Mouse (Mus musculus): ENCODE results near the gene Adrm1. TPM values are rescaled to one million over a fixed set of nuclear protein-coding genes. Genes with fewer than 3 reads are reported as not detected.

Adrm1 gene
- polyA plus RNA-seq (2015; fragmentation: Nextera tagmentation; extraction: Ambion mirVana), result 107 and 109 TPM in 2 replicates

DNA sequence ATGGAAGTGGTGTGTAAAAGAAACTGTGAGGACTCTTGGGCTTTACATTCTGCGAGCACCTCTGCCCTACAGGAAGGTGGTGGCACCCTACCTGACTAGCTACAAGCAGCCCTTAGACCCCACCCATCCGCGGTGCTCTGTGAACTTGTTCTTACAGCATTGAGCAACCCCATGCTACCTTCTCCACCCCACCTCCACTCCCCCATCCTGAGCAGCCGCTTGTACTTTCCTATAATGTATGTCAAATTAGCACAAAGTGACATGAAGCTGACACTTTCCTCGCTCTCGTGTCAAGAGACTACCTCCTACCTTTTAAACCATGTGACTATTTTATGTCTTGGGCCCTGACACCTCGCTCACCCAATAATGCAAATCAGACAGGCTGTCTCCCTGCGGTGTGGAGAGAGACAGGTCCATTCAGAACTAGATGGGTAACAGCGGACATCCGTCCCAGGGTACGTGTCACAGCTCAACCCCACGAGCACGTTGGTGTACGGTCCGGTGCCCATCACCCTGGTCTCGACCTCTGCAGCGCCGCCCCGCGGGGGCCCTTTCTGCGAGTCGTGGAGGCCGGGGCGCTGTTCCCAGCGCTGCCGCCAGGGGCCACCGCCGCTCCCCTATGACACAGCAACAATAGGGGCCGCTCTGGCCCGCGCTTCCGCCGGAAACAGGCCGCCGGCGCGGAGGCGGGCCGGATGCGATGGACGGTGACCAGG is at the start of gene Adrm1:
Gene Adrm1 (plus strand): TSS at position 680 of the 716 bp plus-strand sequence.
- peak; percentile 97 for ATAC-seq (ENCODE audit: insufficient read depth)
- peak within 1 kb of the TSS; percentile 97 for H3K4me3 ChIP-seq (replicated peaks)
- peaks cover 25% of the 10 kb centered on the region for H3K4me1 ChIP-seq (replicated peaks)
- H3K27ac ChIP-seq (replicated peaks), result peak within 1 kb of the TSS; percentile 93
- H3K4me2 ChIP-seq, result peak within 1 kb of the TSS; percentile 93
- no peaks in the 10 kb centered on the region for H3K9me3 ChIP-seq (replicated peaks)
- WGBS (ENCODE audit: insufficient replicate concordance), result 4% methylated on average over 41 of the region's 41 CpGs
- H3K36me3 ChIP-seq (replicated peaks), result peaks cover 32% of the 10 kb centered on the region
- H3K9ac ChIP-seq, result peak within 1 kb of the TSS; percentile 97
- H3K27me3 ChIP-seq, result no peaks in the 10 kb centered on the region

DNA sequence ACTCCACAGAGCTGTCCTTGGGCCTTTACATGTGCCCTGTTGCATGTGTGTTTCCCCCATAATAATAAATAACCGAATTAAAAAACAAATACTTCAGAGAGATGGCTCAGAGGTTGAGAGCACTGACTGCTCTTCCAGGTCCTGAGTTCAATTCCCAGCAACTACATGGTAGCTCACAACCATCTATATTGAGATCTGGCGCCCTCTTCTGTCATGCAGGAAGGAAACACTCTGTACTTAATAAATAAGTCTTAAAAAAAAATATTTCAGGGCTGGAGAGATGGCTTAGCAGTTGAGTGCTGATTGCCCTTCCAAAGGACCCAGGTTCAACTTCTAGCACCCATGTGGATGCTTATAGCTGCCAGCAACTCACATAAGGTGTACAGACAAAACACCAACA is 47.1 kb upstream of the Adrm1 start:
- no peak overlapping the region for H3K4me3 ChIP-seq (replicated peaks)
- H3K9ac ChIP-seq, result no peak overlapping the region
- WGBS (ENCODE audit: insufficient replicate concordance), result 58% methylated on average over 2 of the region's 2 CpGs
- no peak overlapping the region for H3K27ac ChIP-seq (replicated peaks)
- ATAC-seq (ENCODE audit: insufficient read depth), result no peak
- H3K4me1 ChIP-seq (replicated peaks), result peaks cover 36% of the 10 kb centered on the region
- H3K27me3 ChIP-seq, result no peaks in the 10 kb centered on the region
- no peak overlapping the region for H3K4me2 ChIP-seq
- H3K9me3 ChIP-seq (replicated peaks), result no peaks in the 10 kb centered on the region
- 0 out of 2 replicates have a peak, but pooled peaks cover 5% of the 10 kb centered on the region for H3K36me3 ChIP-seq (replicated peaks)

DNA sequence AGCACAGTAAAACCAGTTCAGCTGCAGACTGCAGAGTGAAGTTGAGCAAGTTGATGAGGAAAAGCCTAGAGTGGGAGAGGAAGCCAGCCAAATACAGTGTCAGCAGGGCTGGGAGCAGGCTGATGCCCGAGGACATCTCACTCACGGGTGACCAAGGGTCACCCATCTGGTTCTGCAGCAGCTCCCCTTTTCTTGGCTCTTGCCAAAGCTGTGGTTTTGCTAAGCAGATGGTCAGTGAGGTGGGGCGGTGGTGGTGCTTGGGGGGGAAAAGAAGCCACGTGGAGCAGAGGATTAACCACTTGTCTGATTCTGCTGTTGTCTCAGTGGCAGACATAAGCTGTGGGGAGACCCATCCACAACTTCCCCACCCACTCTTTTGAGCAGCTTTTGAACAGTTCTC is 45.1 kb upstream of the Adrm1 start:
- H3K4me3 ChIP-seq (replicated peaks), result no peak overlapping the region
- no peaks in the 10 kb centered on the region for H3K27me3 ChIP-seq
- no peak overlapping the region for H3K9ac ChIP-seq
- H3K36me3 ChIP-seq (replicated peaks), result 0 out of 2 replicates have a peak, but pooled peaks cover 5% of the 10 kb centered on the region
- no peak overlapping the region for H3K4me2 ChIP-seq
- no peak overlapping the region for H3K27ac ChIP-seq (replicated peaks)
- no peak for ATAC-seq (ENCODE audit: insufficient read depth)
- H3K9me3 ChIP-seq (replicated peaks), result no peaks in the 10 kb centered on the region
- peaks cover 19% of the 10 kb centered on the region for H3K4me1 ChIP-seq (replicated peaks)
- 24% methylated on average over 4 of the region's 4 CpGs for WGBS (ENCODE audit: insufficient replicate concordance)

DNA sequence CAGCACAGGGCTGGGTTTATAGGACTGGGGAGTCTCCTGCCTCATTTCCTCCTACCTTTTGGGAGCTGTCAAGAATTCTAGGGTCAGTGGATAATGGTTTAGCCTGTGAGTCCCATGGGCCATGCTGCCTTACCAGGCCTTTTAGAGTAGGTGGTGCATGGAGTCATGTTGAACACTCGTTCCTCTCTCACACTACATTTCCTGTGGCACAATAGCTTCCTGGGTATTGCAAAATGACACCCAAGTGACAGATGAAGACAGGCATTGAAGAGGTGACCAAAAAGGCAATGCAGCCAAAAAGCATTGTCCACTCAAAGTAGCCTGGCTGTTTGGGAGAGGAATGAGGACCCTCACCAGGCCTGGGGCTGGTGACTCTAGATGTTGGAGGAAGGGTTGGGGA is 43.6 kb upstream of the Adrm1 start:
- Histone ChIP-seq H3K27me3 (no peaks in the 10 kb centered on the region), H3K9me3 (replicated peaks) (no peaks in the 10 kb centered on the region), H3K4me2 (no peak overlapping the region), H3K36me3 (replicated peaks) (0 out of 2 replicates have a peak, but pooled peaks cover 5% of the 10 kb centered on the region), H3K4me3 (replicated peaks) (no peak overlapping the region), H3K9ac (no peak overlapping the region), H3K27ac (replicated peaks) (no peak overlapping the region), H3K4me1 (replicated peaks) (peaks cover 18% of the 10 kb centered on the region)
- no peak for ATAC-seq (ENCODE audit: insufficient read depth)
- WGBS (ENCODE audit: insufficient replicate concordance), result 33% methylated on average over 1 of the region's 1 CpGs

DNA sequence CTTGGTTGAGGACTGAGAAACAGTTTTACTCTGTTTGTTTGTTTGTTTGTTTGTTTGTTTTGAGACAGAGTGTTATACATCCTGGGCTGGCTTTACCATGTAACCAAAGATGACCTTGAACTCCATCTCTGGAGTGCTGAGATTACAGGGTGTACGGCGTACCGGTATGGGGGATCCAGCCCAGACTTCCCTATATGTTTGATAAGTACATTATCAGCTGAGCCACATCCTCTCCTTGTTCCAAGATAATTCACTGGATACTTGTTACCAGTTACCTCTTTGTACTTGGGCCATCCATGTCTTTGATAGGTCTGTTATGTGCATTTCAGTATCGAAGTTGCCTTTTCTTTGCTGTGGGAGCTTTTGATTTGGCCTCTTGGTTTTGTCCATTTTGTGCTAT is 38.1 kb upstream of the Adrm1 start:
- Histone ChIP-seq H3K36me3 (replicated peaks) (peaks cover 2% of the 10 kb centered on the region; the same call in 1 of the 2 replicates), H3K9me3 (replicated peaks) (no peaks in the 10 kb centered on the region), H3K4me3 (replicated peaks) (no peak overlapping the region), H3K27me3 (no peaks in the 10 kb centered on the region), H3K4me1 (replicated peaks) (peaks cover 4% of the 10 kb centered on the region; the same call in 1 of the 2 replicates), H3K9ac (no peak overlapping the region), H3K4me2 (no peak overlapping the region), H3K27ac (replicated peaks) (no peak overlapping the region)
- 37% methylated on average over 4 of the region's 4 CpGs for WGBS (ENCODE audit: insufficient replicate concordance)
- no peak for ATAC-seq (ENCODE audit: insufficient read depth)

DNA sequence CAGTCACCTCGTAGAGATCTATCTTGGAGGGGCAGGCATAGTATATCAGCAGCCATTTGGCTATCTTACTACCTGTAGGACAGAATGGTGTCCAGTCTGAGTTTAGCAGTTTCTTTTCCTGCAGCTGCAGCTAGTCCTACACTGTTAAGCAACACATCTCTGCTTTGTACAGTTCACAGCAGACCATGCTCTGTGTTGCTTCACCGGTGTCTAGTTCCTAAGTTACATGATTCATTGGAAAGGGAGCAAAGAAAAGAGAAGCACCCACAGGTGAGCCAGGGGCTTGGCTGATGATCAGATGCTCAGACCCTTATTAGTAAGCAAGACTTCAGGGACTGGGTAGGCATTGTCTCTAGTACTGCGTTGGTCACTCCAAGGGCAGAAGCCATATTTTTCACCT is 37.4 kb upstream of the Adrm1 start:
- no peak overlapping the region for H3K9ac ChIP-seq
- peaks cover 9% of the 10 kb centered on the region; the same call in 1 of the 2 replicates for H3K36me3 ChIP-seq (replicated peaks)
- no peaks in the 10 kb centered on the region for H3K9me3 ChIP-seq (replicated peaks)
- no peaks in the 10 kb centered on the region for H3K27me3 ChIP-seq
- peaks cover 4% of the 10 kb centered on the region; the same call in 1 of the 2 replicates for H3K4me1 ChIP-seq (replicated peaks)
- no peak overlapping the region for H3K4me3 ChIP-seq (replicated peaks)
- WGBS (ENCODE audit: insufficient replicate concordance), result 55% methylated on average over 3 of the region's 3 CpGs
- H3K27ac ChIP-seq (replicated peaks), result no peak overlapping the region
- no peak overlapping the region for H3K4me2 ChIP-seq
- no peak for ATAC-seq (ENCODE audit: insufficient read depth)

DNA sequence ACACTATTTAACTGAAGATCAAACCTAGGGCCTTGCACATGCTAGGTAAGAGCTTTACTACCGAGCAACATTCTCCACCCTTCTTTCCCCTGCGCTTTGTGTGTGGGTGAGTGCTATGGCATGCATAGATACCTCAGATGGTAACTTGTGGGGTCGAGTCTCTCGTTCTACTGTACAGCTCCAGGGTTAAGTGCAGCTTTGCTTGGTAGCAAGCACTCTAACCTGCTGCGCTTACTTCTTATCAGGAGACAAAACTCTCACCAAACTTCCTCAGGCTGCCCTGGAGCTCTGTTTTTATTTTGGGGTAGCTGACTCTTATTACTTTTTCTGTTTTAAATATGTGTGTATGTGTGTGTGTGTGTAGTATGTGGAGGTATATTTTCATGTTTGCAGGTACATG is 35.9 kb upstream of the Adrm1 start:
- H3K27ac ChIP-seq (replicated peaks), result no peak overlapping the region
- 31% methylated on average over 5 of the region's 5 CpGs for WGBS (ENCODE audit: insufficient replicate concordance)
- H3K9ac ChIP-seq, result no peak overlapping the region

DNA sequence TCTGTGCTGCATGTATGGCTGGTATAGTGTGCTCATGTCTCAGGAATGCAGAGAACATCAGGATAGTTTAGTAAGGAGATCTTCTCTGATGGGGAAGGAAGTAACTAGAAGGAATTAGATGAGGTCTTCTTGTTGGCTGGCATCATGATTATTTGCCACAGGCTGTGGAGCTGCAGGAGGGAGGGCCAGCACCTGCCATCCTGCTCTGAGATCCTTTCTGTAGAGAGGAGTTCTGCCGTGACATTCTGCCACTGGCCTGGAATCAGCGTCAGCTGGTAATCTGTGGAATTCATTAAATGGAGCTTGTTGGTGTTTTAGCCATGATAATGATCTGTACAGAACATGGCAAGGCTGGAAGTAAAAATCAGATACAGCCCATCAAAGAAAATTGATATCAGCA is 25.2 kb upstream of the Adrm1 start:
- Histone ChIP-seq H3K27ac (replicated peaks) (no peak overlapping the region), H3K4me2 (no peak overlapping the region), H3K9me3 (replicated peaks) (no peaks in the 10 kb centered on the region), H3K36me3 (replicated peaks) (peaks cover 54% of the 10 kb centered on the region), H3K9ac (no peak overlapping the region), H3K4me1 (replicated peaks) (no peaks in the 10 kb centered on the region), H3K4me3 (replicated peaks) (no peak overlapping the region), H3K27me3 (no peaks in the 10 kb centered on the region)
- WGBS (ENCODE audit: insufficient replicate concordance), result 75% methylated on average over 2 of the region's 2 CpGs
- ATAC-seq (ENCODE audit: insufficient read depth), result no peak

More for the DNA sequence above, 35.9 kb upstream of the Adrm1 start:
- H3K27me3 ChIP-seq, result no peaks in the 10 kb centered on the region
- peaks cover 13% of the 10 kb centered on the region; the same call in 1 of the 2 replicates for H3K36me3 ChIP-seq (replicated peaks)
- peaks cover 4% of the 10 kb centered on the region; the same call in 1 of the 2 replicates for H3K4me1 ChIP-seq (replicated peaks)
- no peak overlapping the region for H3K4me3 ChIP-seq (replicated peaks)
- no peaks in the 10 kb centered on the region for H3K9me3 ChIP-seq (replicated peaks)
- ATAC-seq (ENCODE audit: insufficient read depth), result no peak
- H3K4me2 ChIP-seq, result no peak overlapping the region

DNA sequence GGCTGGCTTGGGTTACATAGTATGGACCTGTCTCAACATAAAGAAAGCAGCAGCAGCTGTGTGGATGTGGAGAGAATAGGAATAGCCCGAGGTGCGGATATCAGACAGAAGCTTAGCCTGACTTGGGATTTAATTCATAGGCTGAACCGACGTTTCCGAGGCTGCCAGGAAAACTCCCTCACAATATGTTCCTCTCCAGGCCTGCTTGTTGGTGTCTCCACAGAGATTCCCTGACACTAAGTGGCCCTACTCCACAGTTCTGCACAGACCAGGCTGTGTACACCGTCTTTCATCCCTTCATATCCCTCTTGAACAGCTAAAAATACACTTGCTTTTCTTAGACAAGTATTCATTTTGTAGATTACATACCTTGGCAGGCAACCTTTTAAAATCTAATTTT is 23.9 kb upstream of the Adrm1 start:
- Histone ChIP-seq H3K36me3 (replicated peaks) (peaks cover 45% of the 10 kb centered on the region), H3K27ac (replicated peaks) (no peak overlapping the region), H3K4me2 (no peak overlapping the region), H3K9me3 (replicated peaks) (no peaks in the 10 kb centered on the region), H3K27me3 (no peaks in the 10 kb centered on the region), H3K9ac (no peak overlapping the region), H3K4me1 (replicated peaks) (no peaks in the 10 kb centered on the region), H3K4me3 (replicated peaks) (no peak overlapping the region)
- no peak for ATAC-seq (ENCODE audit: insufficient read depth)
- WGBS (ENCODE audit: insufficient replicate concordance), result 71% methylated on average over 6 of the region's 6 CpGs

DNA sequence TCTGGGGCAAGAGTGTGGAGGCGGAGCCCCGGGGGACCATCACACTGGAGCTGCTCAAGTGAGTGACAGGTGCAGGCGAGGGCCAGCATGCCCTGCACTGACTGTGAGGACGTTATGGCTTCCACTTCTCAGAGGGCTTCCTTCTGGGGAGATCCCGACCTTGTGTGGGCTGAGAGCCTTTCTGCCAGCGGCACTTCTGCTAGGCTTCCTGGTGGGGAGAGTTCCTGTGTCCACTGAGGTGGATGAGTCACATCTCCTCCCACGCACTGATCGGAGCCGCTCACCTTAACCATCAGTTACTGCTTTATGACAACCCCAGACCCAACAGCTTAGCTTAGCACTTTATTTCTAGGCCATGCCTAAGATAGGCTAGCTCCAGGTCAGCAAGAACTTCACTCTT is 22.7 kb upstream of the Adrm1 start:
- H3K27ac ChIP-seq (replicated peaks), result no peak overlapping the region
- no peaks in the 10 kb centered on the region for H3K9me3 ChIP-seq (replicated peaks)
- no peak overlapping the region for H3K4me3 ChIP-seq (replicated peaks)
- peaks cover 51% of the 10 kb centered on the region for H3K36me3 ChIP-seq (replicated peaks)
- WGBS (ENCODE audit: insufficient replicate concordance), result 74% methylated on average over 9 of the region's 9 CpGs
- H3K27me3 ChIP-seq, result no peaks in the 10 kb centered on the region
- H3K9ac ChIP-seq, result no peak overlapping the region
- no peak for ATAC-seq (ENCODE audit: insufficient read depth)
- H3K4me1 ChIP-seq (replicated peaks), result no peaks in the 10 kb centered on the region
- H3K4me2 ChIP-seq, result no peak overlapping the region

DNA sequence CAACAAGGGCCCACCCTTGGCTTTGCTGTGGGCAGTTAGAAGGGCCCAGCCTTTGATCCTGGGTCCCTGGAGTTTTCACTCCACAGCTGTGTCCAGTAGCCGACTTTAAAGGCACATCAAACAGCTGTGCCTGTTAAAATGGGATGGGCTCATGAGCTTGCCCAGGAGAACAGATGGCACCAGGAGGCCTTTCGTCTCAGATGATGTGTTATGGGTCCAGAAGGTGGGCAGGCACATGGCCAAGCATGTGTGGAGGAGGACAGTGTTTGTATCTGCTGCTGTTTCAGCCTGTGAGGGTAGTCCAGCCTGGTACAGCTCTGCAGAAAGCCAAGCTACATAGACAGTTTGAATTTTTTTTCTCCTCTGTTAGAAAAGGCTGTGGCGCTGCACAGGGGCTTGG is 16.5 kb upstream of the Adrm1 start:
- H3K9me3 ChIP-seq (replicated peaks), result no peaks in the 10 kb centered on the region
- H3K36me3 ChIP-seq (replicated peaks), result peaks cover 62% of the 10 kb centered on the region
- H3K9ac ChIP-seq, result no peak overlapping the region
- no peak overlapping the region for H3K4me3 ChIP-seq (replicated peaks)
- H3K4me1 ChIP-seq (replicated peaks), result no peaks in the 10 kb centered on the region
- no peaks in the 10 kb centered on the region for H3K27me3 ChIP-seq
- WGBS (ENCODE audit: insufficient replicate concordance), result 58% methylated on average over 3 of the region's 3 CpGs
- H3K4me2 ChIP-seq, result no peak overlapping the region
- ATAC-seq (ENCODE audit: insufficient read depth), result no peak
- H3K27ac ChIP-seq (replicated peaks), result no peak overlapping the region

DNA sequence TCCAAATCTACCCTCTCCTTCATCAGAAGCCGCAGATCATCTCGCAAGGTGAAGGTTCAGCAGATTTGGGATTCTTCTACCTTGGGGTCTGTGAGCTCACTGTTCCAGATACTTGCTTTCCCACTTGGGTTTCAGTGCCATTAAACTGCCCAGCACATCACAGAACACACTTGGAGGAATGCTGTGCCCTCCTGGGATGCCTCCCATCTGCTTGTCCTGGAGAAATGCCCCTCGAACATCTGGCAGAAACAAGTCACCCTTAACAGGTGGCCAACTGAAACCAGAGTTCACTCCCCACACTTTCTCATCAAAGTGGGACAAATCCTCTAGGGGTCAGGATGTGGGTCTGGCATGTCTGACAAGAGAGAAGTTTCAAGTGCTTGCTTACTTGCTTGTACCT is 12.7 kb upstream of the Adrm1 start:
- Histone ChIP-seq H3K4me2 (no peak overlapping the region), H3K36me3 (replicated peaks) (peaks cover 60% of the 10 kb centered on the region), H3K4me3 (replicated peaks) (no peak overlapping the region), H3K27ac (replicated peaks) (no peak overlapping the region), H3K9me3 (replicated peaks) (no peaks in the 10 kb centered on the region), H3K27me3 (no peaks in the 10 kb centered on the region), H3K9ac (no peak overlapping the region), H3K4me1 (replicated peaks) (no peaks in the 10 kb centered on the region)
- ATAC-seq (ENCODE audit: insufficient read depth), result no peak
- WGBS (ENCODE audit: insufficient replicate concordance), result 68% methylated on average over 3 of the region's 3 CpGs

All from liver, embryonic 15.5 days (tissue).